Mouse (Mus musculus) heart, adult 11 months (tissue): ENCODE data around the gene Tstd1.

Experiments
- DNase-seq: peaks from one replicate; pipeline ENCODE4 v3.0.0; 2022

The Tstd1 gene

DNA sequence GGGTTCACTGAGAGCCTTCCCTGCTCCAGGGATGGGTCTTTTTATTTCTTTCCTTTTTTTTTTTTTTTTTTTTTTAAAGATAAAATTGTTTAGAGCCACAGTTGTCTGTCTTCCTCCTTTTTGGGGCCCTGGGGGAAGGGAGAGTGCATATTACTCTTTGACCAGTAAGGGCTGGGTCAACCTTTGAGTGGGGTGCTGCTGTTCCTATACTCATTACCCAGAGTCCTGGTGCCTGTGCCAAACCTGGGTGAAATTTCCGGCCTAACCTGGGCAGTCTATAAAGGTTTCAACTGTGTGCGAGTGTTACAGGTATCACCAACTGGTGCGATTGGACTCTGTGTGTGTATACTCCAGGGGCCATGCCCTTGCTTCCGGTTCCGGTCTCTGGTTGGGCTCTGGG, at the start of gene Tstd1:
Tstd1 (plus strand) TSS at position 213 of the 400 bp plus-strand sequence.
- no peak for DNase-seq

DNA sequence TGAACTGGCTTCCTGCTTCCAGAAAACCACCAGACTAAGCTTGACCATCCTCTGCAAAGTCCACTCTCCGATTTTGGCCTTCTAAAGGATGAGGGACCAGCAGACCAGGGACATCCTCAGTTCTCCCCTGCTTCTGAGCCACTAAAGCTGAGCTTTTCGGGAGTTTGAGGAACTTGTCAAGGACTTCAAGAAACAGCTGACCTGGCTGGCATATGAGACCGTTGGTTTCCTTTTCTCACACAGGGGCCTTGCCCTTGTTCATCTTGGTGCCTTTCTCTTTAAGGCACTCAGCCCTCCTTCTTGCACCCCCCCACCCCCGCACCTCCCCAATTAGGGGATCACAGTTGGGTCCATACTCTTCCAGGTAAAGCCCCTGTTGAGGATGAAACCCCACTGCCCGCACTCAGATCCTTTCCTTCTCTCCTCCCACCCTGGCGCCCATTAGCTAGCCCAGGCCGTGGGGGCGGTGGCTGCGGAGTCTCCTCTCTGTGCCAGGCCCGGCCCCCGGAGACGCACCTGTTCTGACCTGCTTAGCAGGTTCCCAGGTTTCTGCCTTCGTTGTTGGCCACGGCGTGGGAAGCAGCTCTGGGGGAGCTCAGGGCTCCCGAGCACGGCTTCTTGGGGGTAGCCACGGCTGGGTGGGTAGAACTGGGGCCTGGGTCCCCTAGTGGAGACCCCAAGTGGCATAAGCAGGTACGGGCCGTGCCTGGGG, 48.7 kb upstream of the Tstd1 start, which contains the start of gene Nectin4:
Nectin4 (plus strand) TSS at position 255 of the 712 bp plus-strand sequence.
- DNase-seq, result peak; percentile 93

DNA sequence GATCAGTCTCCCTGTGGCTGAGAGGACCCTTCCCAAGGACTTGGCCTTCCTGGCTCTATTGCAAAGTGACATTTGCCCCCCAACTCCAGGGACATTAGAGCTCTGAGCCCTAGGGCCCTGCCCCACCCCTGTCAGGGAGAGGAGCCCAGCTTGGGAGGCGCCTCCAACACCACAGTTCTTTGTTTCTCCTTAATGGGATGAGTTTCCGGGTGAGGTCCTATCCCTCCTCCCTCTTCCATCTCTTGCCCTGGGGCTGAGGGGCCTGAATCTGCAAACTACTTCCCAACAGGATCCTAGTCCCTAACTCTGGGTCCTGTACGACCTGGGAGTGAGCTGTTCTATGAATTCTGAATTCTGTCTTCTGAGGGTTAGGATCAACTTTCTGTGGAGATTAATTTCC, 45.8 kb upstream of the Tstd1 start:
- no peak for DNase-seq

DNA sequence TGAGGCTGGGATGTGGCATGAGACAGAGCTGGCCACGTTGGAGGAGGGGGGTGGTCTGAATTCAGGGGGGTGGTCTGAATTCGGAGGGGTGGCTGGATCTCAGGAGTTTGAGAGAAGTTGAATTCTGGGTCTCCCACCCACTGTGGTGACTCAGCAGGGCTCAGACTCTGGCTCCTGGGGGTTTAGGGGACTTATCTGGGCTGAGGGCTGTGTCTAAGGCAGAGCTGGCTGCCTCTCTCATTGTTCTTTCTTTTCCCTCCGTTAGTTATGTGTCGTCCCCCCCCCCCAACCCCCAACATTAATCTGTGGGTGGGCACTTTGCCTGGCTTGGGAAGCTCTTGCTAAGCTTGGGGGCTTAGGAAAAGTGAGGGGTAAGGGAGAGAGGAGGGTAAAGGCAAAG, 44.7 kb upstream of the Tstd1 start:
- DNase-seq, result no peak

DNA sequence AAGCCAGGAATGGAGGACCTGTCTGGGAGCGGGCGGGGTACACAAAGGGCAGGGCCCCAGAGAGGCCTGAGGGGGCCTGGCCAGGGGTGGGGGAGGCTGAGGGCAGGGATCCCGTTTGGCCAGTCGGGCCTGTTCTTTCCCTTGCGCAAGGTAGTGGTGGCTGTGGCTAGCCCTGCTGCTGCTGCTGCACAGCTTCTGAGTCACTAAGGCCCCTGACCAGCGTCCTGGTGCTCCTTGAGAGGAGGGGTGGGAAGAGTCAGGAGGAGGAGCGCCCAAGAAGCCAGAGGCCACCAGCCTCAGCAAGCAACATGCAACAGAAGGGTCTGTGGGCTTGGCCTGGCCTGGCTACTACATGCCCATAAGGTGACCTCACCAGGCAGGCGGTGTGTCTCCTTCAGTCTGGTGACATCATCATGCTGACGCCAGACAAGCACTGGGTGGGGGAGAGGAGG, 43.0 kb upstream of the Tstd1 start:
- DNase-seq, result no peak

DNA sequence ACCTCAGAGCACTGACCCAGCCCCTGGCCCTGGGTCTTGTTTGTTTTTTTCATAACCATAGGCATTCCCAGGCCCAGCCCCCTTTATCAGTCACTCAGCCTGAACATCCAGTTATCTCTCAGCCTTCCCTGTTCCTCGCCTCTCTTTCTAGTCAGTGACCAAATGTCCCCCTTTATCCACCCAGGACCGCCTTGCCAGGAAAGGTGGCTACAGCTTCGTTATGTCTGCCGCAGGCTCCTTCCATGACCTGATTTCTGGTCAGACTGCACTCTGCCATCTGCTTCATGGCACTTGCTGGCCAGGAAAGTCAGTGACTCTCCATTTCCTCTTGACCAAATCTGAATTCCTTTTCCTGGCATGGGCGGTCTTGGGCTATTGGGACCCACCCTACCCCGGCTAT, 40.4 kb upstream of the Tstd1 start:
- DNase-seq, result no peak

DNA sequence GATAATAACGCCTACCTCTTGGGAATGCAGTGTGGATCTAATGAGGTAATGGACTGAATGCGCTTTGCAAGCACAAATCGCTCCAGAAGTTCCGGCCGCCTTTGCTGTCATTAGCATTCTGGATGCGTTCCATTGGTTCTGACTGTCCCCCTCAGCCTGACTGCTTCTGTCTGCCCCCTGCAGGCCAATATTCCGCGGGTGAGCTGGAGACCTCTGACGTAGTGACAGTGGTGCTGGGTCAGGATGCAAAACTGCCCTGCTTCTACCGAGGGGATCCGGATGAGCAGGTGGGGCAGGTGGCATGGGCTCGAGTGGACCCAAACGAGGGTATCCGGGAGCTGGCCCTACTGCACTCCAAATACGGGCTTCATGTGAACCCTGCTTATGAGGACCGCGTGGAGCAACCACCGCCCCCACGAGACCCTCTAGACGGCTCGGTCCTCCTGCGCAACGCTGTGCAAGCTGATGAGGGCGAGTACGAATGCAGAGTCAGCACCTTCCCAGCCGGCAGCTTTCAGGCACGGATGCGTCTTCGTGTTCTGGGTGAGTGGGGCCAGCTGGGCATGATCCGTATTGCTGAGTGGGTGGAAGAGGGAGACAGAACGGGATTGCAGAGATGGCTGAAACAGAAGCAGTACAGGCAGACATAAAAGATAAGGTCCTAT, 38.6 kb upstream of the Tstd1 start:
- peak; percentile 98 for DNase-seq

DNA sequence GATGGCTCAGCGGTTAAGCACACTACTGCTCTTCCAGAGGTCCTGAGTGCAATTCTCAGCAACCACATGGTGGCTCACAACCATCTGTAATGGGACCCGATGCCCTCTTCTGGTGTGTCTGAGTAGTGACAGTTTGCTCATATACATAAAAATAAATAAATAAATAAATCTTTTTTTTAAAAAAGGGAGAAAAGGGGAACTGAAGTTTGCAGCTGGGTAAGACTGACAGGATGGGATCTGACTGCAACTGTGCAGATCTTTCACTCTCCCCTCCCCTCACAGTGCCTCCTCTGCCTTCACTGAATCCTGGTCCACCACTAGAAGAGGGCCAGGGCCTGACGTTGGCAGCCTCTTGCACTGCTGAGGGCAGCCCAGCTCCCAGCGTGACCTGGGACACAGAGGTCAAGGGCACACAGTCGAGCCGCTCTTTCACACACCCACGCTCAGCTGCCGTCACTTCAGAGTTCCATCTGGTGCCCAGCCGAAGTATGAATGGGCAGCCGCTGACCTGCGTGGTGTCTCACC, 36.5 kb upstream of the Tstd1 start:
- DNase-seq, result peak; percentile 91

DNA sequence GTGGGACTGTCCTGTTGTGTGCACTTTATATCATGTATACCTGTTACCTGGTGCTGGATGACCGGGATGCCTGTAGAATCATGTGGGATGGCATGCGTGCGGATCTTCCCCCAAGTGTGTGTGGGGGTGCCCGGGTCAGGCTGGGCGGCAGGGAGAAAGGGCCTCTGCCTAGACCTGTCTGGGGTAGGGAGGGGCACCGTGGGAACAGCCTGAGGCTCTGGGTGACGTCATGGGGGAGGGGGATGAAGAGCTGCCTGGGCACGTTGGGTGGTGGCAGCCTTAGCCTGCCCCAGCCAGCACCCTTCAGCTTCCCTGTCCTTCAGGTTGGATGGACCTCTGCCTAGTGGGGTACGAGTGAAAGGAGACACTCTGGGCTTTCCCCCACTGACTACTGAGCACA, 34.3 kb upstream of the Tstd1 start:
- DNase-seq, result no peak

DNA sequence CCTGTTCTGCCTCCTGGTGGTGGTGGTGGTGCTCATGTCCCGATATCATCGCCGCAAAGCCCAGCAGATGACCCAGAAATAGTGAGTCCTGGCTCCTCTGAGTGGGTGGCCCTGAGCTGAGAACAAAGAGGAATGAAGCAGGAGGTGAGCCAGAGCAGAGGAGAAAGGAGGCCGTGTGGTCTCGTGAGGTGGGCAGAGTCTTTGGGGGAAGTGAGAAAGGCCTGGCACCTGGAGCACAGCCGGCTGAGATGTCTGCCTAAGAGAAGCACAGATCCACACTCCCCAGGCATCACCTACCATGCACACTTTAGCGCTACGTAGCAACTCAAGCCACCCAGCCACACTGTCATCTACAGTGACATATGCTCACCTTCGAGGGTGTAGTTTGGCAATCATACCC, 33.5 kb upstream of the Tstd1 start:
- no peak for DNase-seq

DNA sequence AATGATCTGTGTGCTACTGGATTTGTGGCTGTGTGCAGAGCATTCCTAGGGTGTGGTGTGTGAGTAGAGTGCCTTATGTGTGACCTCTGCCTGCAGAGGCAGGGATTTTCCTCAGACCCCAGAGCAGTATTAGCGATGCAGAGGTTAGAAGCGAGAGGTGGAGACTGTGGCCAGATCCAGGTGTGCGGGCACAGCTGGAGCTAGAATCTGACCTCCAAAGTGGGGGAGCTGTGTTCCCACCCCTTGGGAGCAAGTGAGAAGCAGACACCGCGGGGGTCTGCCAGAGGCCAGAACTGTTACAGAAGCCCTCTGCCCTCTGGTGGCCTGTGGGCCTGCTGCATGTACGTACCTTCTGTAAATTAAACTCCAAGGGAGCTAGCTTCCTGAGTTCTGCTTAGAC, 31.6 kb upstream of the Tstd1 start:
- DNase-seq, result no peak

DNA sequence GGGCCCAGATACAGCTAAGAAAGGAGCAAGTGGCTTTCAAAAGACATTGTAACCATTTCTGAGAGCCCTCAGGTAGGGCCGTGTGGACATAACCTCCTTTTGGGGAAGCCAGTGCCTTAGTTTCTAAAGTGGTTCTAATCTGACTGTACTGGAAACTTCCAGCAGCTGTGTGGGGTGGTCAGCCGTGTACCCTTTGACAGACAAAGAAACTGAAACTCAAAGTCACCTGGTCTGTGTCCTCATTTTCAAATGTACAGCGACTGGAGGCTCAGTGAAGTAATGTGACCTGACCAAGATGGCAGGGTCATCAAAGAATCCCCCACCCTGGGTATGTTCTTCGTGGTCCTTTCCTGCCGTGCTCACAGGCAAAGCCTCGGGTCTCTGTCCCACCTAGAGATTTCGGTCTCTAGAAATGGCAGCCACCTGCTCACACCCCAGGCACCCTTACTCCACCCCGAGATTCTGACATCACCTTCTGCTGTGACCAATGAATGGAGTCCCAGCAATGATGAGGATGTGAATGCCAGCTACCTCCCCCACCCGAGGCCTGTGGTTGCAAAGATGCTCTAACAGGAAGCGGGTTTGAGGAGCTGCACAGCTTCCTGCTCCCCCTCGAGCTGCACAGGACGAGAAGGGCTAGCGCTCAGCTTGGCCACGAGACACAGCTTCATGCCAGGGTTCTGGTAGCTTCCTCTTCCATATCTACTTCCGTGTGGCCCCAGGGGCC, 30.1 kb upstream of the Tstd1 start, which contains the start of gene Arhgap30:
Arhgap30 (plus strand) TSS at position 579 of the 727 bp plus-strand sequence.
- peak; percentile 99 for DNase-seq

DNA sequence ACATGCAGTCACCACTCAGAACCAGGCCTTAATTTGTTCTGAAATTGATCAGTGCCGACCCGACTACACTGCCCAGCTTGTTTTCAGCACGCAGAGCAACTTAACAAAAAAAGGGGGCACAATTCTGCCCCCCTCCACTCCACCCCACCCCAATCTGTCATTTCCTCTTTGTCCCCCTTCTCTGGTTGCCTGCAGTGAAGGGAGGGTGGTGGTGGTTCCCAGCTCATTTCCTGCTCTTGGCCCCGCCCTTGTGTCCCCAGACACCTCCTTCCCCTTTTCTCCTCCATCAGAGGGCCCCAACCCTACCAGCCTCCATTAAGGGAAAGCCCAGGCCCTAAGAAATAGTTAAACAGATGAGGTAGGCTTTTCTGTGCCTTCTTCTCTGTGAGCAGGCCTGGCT, 28.6 kb upstream of the Tstd1 start:
- peak; percentile 98 for DNase-seq

DNA sequence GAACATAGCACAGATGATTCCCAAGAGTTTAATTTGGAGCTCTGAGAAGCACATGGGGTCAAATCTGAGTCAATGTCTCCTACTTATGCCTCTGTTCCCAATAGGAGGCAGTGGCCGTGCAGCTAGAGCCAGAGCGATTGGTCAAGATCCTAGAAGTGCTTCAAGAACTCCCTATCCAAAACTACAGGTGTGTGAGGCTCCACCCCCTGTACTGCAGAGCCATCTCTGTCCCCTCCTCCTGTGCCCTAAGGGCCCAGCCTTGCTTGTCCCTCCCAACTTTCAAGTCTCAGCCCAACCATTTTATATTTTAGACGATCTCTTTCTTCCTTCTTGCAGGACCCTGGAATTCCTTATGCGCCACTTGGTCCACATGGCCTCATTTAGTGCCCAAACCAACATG, 16.9 kb upstream of the Tstd1 start:
- DNase-seq, result no peak

DNA sequence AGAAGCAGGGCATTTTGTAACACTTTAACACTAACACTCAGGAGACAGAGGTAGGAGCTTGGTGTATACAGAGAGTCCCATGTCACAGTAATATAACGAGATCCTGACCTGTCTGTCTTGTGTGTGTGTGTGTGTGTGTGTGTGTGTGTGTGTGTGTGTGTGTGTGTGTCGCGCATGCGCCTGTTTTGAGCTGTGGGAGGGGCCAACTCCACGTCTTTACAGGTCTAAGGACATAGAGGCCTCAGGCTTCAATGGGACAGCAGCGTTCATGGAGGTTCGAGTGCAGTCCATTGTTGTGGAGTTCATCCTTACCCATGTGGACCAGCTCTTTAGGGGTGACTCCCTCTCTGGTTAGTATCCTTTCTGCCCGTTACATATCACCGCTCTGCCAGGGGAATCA, 15.7 kb upstream of the Tstd1 start:
- no peak for DNase-seq

DNA sequence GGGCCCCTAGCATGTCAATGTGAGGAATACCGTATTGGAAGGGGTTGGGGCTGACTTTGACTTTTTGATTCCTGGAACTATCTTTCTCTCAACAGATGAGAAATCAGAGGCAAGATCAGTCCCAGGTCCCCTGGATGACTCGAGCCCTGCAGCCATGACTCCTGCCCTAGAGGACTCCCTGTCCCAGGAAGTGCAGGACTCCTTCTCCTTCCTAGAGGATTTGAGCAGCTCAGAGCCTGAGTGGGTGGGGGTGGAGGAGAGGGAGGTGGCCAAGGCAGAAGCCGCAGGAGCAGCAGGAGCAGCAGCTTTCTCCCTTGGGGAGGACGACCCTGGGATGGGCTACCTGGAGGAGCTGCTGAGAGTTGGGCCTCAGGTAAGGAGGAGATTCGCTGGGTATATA, 11.4 kb upstream of the Tstd1 start:
- peak; percentile 91 for DNase-seq

DNA sequence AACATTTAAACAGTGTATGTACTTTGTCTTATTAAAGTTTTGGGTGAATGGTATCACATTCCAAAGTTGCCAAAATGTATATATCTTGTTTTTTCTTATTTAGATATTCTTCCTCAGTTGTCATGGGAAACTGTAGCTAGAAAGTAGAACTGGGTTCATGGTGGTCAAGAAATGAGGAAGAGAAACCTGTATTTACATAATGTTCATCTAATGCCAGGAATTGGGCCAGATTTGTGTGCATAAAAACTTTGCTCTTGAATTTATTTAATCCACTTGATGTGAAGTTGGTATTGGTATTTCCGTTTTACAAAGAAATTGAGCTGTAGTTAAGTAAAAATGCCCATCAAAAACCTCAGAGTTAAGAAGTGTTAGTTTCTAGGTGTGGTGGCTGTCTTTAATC, 8.4 kb upstream of the Tstd1 start:
- DNase-seq, result no peak

DNA sequence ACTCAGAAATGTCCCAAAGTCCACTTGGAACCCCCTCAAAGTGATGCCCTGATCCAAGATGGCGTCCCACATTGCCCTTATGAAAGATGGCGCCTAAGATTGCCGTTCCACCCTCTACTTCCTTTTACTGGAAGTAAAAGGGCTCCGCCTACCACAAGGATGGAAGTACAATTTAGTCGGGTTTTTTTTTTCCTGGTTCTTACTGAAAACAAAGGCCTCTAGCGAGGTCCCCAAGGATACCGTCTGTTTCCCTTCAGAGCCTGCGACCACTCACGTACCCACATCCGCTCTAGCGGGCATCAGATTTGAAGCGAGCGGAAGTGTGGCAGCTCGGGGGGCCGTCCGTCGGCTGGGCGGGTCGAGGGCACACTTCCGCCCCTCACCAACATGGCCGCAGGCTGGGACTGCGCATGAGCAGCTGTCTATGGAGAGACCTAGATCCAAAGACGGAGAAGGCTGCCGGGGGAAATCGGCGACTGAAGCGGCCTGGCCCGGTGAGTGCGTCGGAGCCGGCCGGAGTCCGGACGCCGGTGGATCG, 7.7 kb upstream of the Tstd1 start, which contains the start of gene Usf1:
Usf1 (plus strand) TSS at position 367 of the 538 bp plus-strand sequence.
- peak; percentile 99 for DNase-seq

DNA sequence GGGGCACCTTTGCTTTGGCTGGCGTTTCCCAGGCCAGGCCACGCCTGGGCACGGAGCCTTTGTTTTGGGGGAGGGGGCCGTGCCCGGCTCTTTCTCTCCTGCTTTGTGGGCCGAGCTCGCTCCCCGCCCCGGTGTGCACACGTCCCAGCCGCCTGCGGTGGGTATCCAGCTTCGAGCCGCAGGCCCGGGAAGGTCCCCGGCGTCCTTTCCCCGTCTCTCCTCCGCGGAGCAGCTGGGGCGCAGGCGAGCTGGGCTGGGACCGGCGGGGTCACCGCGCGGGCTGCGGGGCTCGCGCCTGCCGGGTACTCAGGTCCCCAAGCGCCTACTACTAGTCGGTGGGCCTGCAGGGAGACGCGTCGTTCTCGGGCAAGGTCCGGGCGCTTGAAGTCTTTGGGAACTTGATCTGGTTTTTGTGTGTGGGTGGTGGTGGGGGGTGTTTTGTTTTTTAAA, 7.2 kb upstream of the Tstd1 start:
- DNase-seq, result no peak

DNA sequence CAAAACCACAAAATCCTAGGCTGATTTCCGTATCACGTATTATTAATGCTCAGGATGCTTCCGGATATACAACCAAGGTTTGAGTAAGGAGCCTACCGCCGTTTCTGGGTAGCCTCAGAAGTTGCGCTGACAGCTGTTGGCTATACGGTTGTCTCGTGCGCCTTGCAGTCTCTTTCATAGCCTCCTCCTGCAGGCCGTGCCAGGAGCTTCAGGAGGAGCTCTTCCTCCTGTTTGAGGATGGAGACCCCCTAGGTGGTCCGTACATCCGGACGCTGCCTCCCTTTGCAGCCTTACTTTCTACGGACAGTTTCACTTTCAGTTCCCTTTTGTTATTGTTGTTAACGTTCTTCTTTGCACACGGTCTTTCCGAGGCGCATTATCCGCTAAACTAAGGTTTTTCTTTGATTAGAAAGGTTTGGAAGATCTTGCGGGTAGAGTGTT, 6.7 kb upstream of the Tstd1 start:
- peak; percentile 94 for DNase-seq

DNA sequence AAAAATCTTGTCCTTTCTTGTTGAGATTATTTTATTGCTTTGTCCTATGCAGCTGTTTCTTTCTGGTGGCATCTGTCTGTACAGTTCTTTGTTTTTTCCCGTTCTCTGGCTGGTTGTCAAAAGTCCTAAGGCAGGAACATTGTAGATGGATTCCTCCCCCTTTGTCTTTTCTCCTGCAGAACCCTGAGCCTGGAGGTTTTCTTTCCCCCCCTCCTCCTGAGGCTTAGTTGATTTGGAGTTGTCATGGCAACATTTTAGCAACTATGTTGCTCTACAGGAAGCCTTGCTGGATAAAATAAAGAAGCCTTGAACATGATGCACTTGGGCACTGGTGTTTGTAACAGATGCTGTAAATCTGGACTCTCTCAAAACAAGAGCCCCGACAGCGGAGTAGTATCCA, 6.2 kb upstream of the Tstd1 start:
- DNase-seq, result no peak

DNA sequence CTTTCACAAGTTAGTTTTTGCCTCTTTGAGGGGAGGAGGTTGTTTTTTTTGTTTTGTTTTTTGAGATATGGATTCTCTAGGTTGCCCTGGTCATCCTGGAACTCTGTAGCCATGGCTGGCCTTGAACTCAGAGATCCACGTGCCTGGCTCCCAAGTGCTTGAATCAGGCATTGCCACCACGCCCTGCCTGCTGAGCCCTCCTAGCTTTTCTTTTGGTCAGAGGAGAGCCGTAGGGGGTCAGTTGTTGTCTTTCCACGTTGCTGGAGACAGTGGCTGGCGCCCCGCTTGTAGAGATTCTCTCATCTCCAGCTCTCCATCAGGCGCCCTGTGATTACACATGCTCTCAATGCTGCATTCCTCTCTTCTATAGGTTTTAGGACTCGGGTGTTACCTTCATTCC, 5.1 kb upstream of the Tstd1 start:
- no peak for DNase-seq

DNA sequence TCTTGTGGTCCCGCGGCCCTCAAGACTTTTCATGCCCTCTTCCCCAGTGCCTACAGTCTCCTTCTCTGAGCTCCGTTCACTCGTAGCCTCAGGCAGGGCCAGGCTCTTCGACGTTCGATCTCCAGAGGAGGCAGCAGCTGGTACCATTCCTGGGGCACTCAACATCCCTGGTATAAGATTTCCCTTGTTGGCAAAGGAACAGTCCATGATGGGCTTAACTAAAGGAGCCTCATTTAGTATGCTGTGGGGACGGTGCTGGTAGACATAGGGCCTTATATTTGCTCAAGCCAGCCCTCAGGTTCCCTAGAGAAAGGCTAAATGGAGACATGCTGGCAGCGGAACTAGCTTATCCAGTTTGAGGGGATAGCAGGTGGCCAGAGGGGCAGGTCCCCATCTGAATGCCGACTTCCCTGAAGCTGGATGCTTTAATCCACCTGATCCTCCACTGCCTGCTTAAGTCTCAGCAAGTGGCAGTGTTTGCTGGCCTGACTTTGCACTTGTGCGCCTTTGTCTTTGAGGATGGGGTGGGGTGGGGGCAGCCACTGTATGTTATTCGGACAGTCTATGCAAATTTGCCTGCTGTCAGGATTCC, 715 bp downstream of the Tstd1 start:
- DNase-seq, result no peak
